Mouse (Mus musculus): ENCODE measurements around the gene Slc5a8. TPM values are rescaled to one million over a fixed set of nuclear protein-coding genes. Genes with fewer than 3 reads are reported as not detected.

Gene Slc5a8
- 39.2 and 43.2 TPM in 2 replicates for polyA plus RNA-seq (2015; fragmentation: Nextera tagmentation; extraction: Ambion mirVana)

GRCm38 (mm10) chr10:88885632-88886090, at the start of gene Slc5a8:
TSS of gene Slc5a8 (plus strand) at chr10:88885992.
- peak within 1 kb of the TSS; percentile 61 for H3K4me2 ChIP-seq (ENCODE audit: low read length)
- no peaks in the 10 kb centered on the region for H3K9me3 ChIP-seq (replicated peaks; ENCODE audit: low read length)
- DNase-seq (ENCODE audit: low spot score) = peak; percentile 26
- no peaks in the 10 kb centered on the region for H3K36me3 ChIP-seq (ENCODE audit: insufficient read depth, low read length)
- peak; percentile 50 for ATAC-seq (replicated peaks; ENCODE audit: low FRiP score, low read depth)
- no peaks in the 10 kb centered on the region for H3K4me1 ChIP-seq (replicated peaks; ENCODE audit: insufficient read depth, low read length)
- H3K9ac ChIP-seq (ENCODE audit: low read depth, low read length) = 0 out of 2 replicates have a peak within 1 kb of the TSS, but pooled peaks have one; percentile 13
- H3K27me3 ChIP-seq (ENCODE audit: insufficient read depth, low read length) = peaks cover 14% of the 10 kb centered on the region
- 3% methylated on average over 31 of the region's 31 CpGs for WGBS
- H3K27ac ChIP-seq = no peak within 1 kb of the TSS
- TF ChIP-seq CTCF (IDR thresholded peaks at IDR 0.05; ENCODE audit: low read depth) = no peak
- peak within 1 kb of the TSS; percentile 31 for H3K4me3 ChIP-seq (replicated peaks; ENCODE audit: low read depth, low read length)

DNA sequence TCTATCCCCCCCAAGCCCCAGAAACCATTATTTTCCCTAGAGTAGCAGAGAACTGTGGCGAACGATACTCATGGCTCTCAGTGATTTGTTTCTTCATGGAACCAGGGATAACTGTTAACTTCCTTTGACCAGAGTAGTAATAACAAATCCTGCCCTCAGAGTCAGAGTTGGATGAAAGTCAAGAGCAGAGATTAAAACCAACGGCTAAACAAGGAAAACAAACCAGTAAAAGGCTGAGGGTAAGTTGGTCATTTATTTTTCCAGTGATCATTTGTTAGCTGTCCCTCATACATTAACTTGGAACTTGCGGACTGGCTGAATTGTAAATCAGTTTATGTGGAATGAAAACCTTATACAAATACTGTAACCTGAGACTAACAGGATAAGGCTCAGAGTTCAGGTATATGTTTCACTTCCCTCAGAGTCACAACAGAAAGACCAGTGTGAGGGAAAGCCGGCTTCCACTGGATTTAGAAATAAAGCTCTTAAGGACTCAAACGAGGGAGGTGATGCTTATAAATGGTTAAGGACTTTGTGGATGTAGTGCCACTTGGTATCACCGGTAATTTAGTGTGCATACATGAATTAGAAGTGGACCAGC, 36.8 kb upstream of the Slc5a8 start:
- H3K4me3 ChIP-seq (replicated peaks; ENCODE audit: low read depth, low read length) = no peak overlapping the region
- no peaks in the 10 kb centered on the region for H3K27me3 ChIP-seq (ENCODE audit: insufficient read depth, low read length)
- H3K4me1 ChIP-seq (replicated peaks; ENCODE audit: insufficient read depth, low read length) = no peaks in the 10 kb centered on the region
- no peak overlapping the region for H3K4me2 ChIP-seq (ENCODE audit: low read length)
- ATAC-seq (replicated peaks; ENCODE audit: low FRiP score, low read depth) (0 out of 2 replicates have a peak, but pooled peaks have one; percentile 17), DNase-seq (ENCODE audit: low spot score) (peak; percentile 24)
- no peaks in the 10 kb centered on the region for H3K9me3 ChIP-seq (replicated peaks; ENCODE audit: low read length)
- H3K9ac ChIP-seq (ENCODE audit: low read depth, low read length) = no peak overlapping the region
- H3K36me3 ChIP-seq (ENCODE audit: insufficient read depth, low read length) = no peaks in the 10 kb centered on the region
- 30% methylated on average over 7 of the region's 7 CpGs for WGBS
- no peak for TF ChIP-seq CTCF (IDR thresholded peaks at IDR 0.05; ENCODE audit: low read depth)
- H3K27ac ChIP-seq = no peak overlapping the region; the same call in 1 of the 2 replicates

DNA sequence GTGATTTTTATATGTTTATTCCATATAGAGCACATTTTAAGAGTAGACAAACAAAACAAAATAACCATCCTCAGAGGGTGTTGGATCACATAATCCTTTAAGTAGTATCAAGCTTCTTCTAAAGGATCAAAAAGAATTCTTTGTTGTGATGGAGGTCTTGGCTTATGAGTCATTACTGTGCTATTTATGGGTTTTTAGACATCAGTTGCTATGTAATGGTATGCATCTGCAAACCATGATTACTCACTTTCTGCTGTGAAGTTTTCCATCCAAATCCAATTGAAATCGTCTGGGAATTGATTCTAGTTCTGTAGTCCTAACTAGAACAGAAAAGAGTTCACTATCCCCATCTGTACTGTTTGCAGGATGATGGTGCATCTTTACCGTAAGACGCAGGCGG, 35.8 kb upstream of the Slc5a8 start:
- no peaks in the 10 kb centered on the region for H3K36me3 ChIP-seq (ENCODE audit: insufficient read depth, low read length)
- no peak overlapping the region for H3K9ac ChIP-seq (ENCODE audit: low read depth, low read length)
- no peaks in the 10 kb centered on the region for H3K27me3 ChIP-seq (ENCODE audit: insufficient read depth, low read length)
- 82% methylated on average over 4 of the region's 4 CpGs for WGBS
- H3K4me3 ChIP-seq (replicated peaks; ENCODE audit: low read depth, low read length) = no peak overlapping the region
- DNase-seq (ENCODE audit: low spot score) (no peak), ATAC-seq (replicated peaks; ENCODE audit: low FRiP score, low read depth) (no peak)
- no peaks in the 10 kb centered on the region for H3K9me3 ChIP-seq (replicated peaks; ENCODE audit: low read length)
- TF ChIP-seq CTCF (IDR thresholded peaks at IDR 0.05; ENCODE audit: low read depth) = no peak
- H3K4me1 ChIP-seq (replicated peaks; ENCODE audit: insufficient read depth, low read length) = no peaks in the 10 kb centered on the region
- no peak overlapping the region for H3K27ac ChIP-seq
- H3K4me2 ChIP-seq (ENCODE audit: low read length) = no peak overlapping the region

DNA sequence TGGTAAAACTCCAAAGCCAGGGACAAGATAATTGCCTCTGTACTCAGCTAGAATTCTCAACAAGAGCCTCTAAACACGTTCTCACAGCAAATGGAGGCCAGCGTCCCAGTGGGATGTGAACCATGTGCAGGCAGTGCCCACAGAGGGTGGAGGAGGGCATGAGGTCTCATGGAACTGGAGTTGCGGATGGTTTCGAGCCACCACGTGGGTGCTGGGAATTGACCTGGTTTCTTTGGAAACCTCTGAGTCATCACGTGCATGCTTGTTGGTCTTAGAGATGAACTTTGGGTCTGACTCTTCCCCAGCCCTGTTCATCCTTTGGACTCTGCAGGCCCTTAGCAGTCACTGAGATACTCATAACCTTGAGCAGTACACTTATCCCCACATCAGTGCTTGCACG, 32.5 kb upstream of the Slc5a8 start:
- no peak for ATAC-seq (replicated peaks; ENCODE audit: low FRiP score, low read depth)
- no peak overlapping the region for H3K9ac ChIP-seq (ENCODE audit: low read depth, low read length)
- no peak overlapping the region for H3K4me2 ChIP-seq (ENCODE audit: low read length)
- H3K4me3 ChIP-seq (replicated peaks; ENCODE audit: low read depth, low read length) = no peak overlapping the region
- H3K4me1 ChIP-seq (replicated peaks; ENCODE audit: insufficient read depth, low read length) = no peaks in the 10 kb centered on the region
- DNase-seq (ENCODE audit: low spot score) = no peak
- H3K27me3 ChIP-seq (ENCODE audit: insufficient read depth, low read length) = no peaks in the 10 kb centered on the region
- no peaks in the 10 kb centered on the region for H3K9me3 ChIP-seq (replicated peaks; ENCODE audit: low read length)
- no peak overlapping the region for H3K27ac ChIP-seq
- no peaks in the 10 kb centered on the region for H3K36me3 ChIP-seq (ENCODE audit: insufficient read depth, low read length)
- TF ChIP-seq CTCF (IDR thresholded peaks at IDR 0.05; ENCODE audit: low read depth) = no peak
- 86% methylated on average over 7 of the region's 7 CpGs for WGBS

DNA sequence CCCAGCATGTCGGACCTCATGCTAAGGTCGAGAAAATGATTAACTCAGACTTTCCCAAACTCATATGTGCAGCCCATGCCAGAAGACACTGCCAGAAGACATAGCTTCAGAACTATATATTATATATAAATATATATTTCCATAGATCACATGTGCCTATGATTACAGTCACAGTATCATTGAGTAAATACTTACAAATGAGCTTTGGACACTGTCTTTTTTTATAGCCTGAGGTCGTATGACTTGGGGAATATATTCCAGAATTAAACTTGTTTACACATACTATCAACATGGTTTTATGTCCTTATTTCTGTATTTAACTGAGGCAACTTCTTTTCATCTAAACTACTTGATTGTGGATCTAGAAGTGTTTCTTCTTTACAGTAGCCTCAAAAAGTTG, 24.9 kb upstream of the Slc5a8 start:
- 56% methylated on average over 3 of the region's 3 CpGs for WGBS
- no peak overlapping the region for H3K4me3 ChIP-seq (replicated peaks; ENCODE audit: low read depth, low read length)
- no peaks in the 10 kb centered on the region for H3K36me3 ChIP-seq (ENCODE audit: insufficient read depth, low read length)
- no peak overlapping the region for H3K4me2 ChIP-seq (ENCODE audit: low read length)
- TF ChIP-seq CTCF (IDR thresholded peaks at IDR 0.05; ENCODE audit: low read depth) = no peak
- H3K9me3 ChIP-seq (replicated peaks; ENCODE audit: low read length) = no peaks in the 10 kb centered on the region
- DNase-seq (ENCODE audit: low spot score) = no peak
- H3K27me3 ChIP-seq (ENCODE audit: insufficient read depth, low read length) = no peaks in the 10 kb centered on the region
- no peak overlapping the region for H3K27ac ChIP-seq
- ATAC-seq (replicated peaks; ENCODE audit: low FRiP score, low read depth) = no peak
- no peaks in the 10 kb centered on the region for H3K4me1 ChIP-seq (replicated peaks; ENCODE audit: insufficient read depth, low read length)
- H3K9ac ChIP-seq (ENCODE audit: low read depth, low read length) = no peak overlapping the region

DNA sequence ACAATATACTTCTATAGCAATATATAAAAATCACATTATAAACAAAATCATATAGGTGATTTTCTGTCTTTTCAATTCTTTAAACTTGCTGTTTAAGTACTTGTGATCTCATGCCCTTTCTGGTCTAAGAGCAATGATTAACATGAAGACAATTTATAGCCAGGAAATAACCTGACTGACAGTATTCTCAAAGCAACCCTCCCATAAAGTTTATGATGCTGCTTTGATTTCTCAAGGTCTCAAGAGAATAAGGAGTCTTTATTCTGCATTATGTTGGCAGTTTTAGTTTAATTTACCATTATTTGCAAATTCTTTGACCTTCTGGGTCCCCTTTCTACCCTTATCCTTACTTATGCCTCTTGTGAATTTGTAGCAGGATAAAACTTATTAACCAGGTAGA, 24.4 kb upstream of the Slc5a8 start:
- no peaks in the 10 kb centered on the region for H3K27me3 ChIP-seq (ENCODE audit: insufficient read depth, low read length)
- no peaks in the 10 kb centered on the region for H3K9me3 ChIP-seq (replicated peaks; ENCODE audit: low read length)
- no peak overlapping the region for H3K4me2 ChIP-seq (ENCODE audit: low read length)
- no peak for DNase-seq (ENCODE audit: low spot score)
- ATAC-seq (replicated peaks; ENCODE audit: low FRiP score, low read depth) = no peak
- H3K27ac ChIP-seq = no peak overlapping the region
- TF ChIP-seq CTCF (IDR thresholded peaks at IDR 0.05; ENCODE audit: low read depth) = no peak
- H3K36me3 ChIP-seq (ENCODE audit: insufficient read depth, low read length) = no peaks in the 10 kb centered on the region
- H3K4me1 ChIP-seq (replicated peaks; ENCODE audit: insufficient read depth, low read length) = no peaks in the 10 kb centered on the region
- H3K4me3 ChIP-seq (replicated peaks; ENCODE audit: low read depth, low read length) = no peak overlapping the region
- H3K9ac ChIP-seq (ENCODE audit: low read depth, low read length) = no peak overlapping the region

DNA sequence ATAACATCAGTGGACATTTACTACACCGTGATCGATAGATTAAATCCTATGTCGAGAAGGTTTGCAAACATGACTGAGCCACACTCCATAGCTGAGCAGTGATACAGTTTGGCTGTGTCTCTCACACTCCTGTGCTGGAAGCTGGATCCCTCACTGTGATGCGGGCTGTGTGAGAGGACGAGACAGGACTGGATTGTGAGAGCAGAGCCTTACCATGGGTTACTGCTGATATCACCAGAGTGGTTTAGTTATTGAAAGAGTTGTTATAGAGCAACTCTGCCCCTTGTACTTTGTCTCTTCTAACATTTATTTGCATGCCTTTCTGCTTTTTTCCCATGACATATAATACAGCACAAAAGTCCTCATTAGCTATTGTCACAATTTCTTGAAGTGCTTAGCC, 23.5 kb upstream of the Slc5a8 start:
- 58% methylated on average over 5 of the region's 5 CpGs for WGBS
- no peak overlapping the region for H3K9ac ChIP-seq (ENCODE audit: low read depth, low read length)
- no peaks in the 10 kb centered on the region for H3K36me3 ChIP-seq (ENCODE audit: insufficient read depth, low read length)

More for the DNA sequence above, 23.5 kb upstream of the Slc5a8 start:
- Histone ChIP-seq H3K27ac (0 out of 2 replicates have a peak overlapping the region, but pooled peaks have one; percentile 47), H3K27me3 (ENCODE audit: insufficient read depth, low read length) (no peaks in the 10 kb centered on the region), H3K4me2 (ENCODE audit: low read length) (no peak overlapping the region), H3K9me3 (replicated peaks; ENCODE audit: low read length) (no peaks in the 10 kb centered on the region), H3K4me1 (replicated peaks; ENCODE audit: insufficient read depth, low read length) (no peaks in the 10 kb centered on the region), H3K4me3 (replicated peaks; ENCODE audit: low read depth, low read length) (no peak overlapping the region)
- no peak for TF ChIP-seq CTCF (IDR thresholded peaks at IDR 0.05; ENCODE audit: low read depth)
- ATAC-seq (replicated peaks; ENCODE audit: low FRiP score, low read depth) (peak; percentile 83), DNase-seq (ENCODE audit: low spot score) (peak; percentile 11)

All from kidney, postnatal 0 days (tissue).